Mouse (Mus musculus): ENCODE measurements at regions not wholly inside any gene's neighbourhood (a gene's known extent, or its start where the extent isn't known, plus 50 kb on each side); places are given as distances from the start of the nearest gene placed in this dataset.

- Histone ChIP-seq H3K36me3 (ENCODE audit: control insufficient read depth, insufficient read depth, low read length) (no peaks in the 10 kb centered on the region), H3K27ac (replicated peaks; ENCODE audit: low read depth, low read length) (no peak overlapping the region), H3K4me2 (replicated peaks; ENCODE audit: low read depth, low read length, severe bottlenecking) (no peak overlapping the region), H3K9ac (ENCODE audit: low read depth, low read length, severe bottlenecking) (no peak overlapping the region), H3K4me1 (ENCODE audit: control insufficient read depth, insufficient read depth, low read length) (peaks cover 19% of the 10 kb centered on the region), H3K27me3 (ENCODE audit: control insufficient read depth, insufficient read depth, low read length) (no peaks in the 10 kb centered on the region), H3K4me3 (replicated peaks; ENCODE audit: low read length) (no peak overlapping the region), H3K9me3 (ENCODE audit: control insufficient read depth, low read length) (no peaks in the 10 kb centered on the region)
- no peak for TF ChIP-seq POLR2A (IDR thresholded peaks at IDR 0.05; ENCODE audit: borderline replicate concordance, extremely low read depth, insufficient read depth, insufficient read length)
- 45% methylated on average over 2 of the region's 2 CpGs for WGBS
- DNase-seq (ENCODE audit: low spot score) = no peak
- no peak; the same call in 1 of the 2 replicates for ATAC-seq (ENCODE audit: low FRiP score, low read depth)
Measured at GRCm38 (mm10) chr2:117903705-117904104, 208.0 kb upstream of the Thbs1 start.

GRCm38 (mm10) chr2:117906509-117906908 lies 205.2 kb upstream of the Thbs1 start:
- Histone ChIP-seq H3K4me2 (replicated peaks; ENCODE audit: low read depth, low read length, severe bottlenecking) (no peak overlapping the region), H3K36me3 (ENCODE audit: control insufficient read depth, insufficient read depth, low read length) (no peaks in the 10 kb centered on the region), H3K27me3 (ENCODE audit: control insufficient read depth, insufficient read depth, low read length) (no peaks in the 10 kb centered on the region), H3K9me3 (ENCODE audit: control insufficient read depth, low read length) (no peaks in the 10 kb centered on the region), H3K27ac (replicated peaks; ENCODE audit: low read depth, low read length) (no peak overlapping the region), H3K4me1 (ENCODE audit: control insufficient read depth, insufficient read depth, low read length) (peaks cover 11% of the 10 kb centered on the region), H3K4me3 (replicated peaks; ENCODE audit: low read length) (no peak overlapping the region), H3K9ac (ENCODE audit: low read depth, low read length, severe bottlenecking) (no peak overlapping the region)
- DNase-seq (ENCODE audit: low spot score) (no peak), ATAC-seq (ENCODE audit: low FRiP score, low read depth) (no peak)
- TF ChIP-seq POLR2A (IDR thresholded peaks at IDR 0.05; ENCODE audit: borderline replicate concordance, extremely low read depth, insufficient read depth, insufficient read length) = no peak
- WGBS = 92% methylated on average over 2 of the region's 2 CpGs

GRCm38 (mm10) chr2:117910781-117911180 lies 200.9 kb upstream of the Thbs1 start:
- H3K9ac ChIP-seq (ENCODE audit: low read depth, low read length, severe bottlenecking) = no peak overlapping the region
- no peak overlapping the region for H3K4me3 ChIP-seq (replicated peaks; ENCODE audit: low read length)
- no peak overlapping the region for H3K4me2 ChIP-seq (replicated peaks; ENCODE audit: low read depth, low read length, severe bottlenecking)
- no peak for TF ChIP-seq POLR2A (IDR thresholded peaks at IDR 0.05; ENCODE audit: borderline replicate concordance, extremely low read depth, insufficient read depth, insufficient read length)
- no peaks in the 10 kb centered on the region for H3K27me3 ChIP-seq (ENCODE audit: control insufficient read depth, insufficient read depth, low read length)
- WGBS = 52% methylated on average over 1 of the region's 1 CpGs
- H3K4me1 ChIP-seq (ENCODE audit: control insufficient read depth, insufficient read depth, low read length) = no peaks in the 10 kb centered on the region
- H3K36me3 ChIP-seq (ENCODE audit: control insufficient read depth, insufficient read depth, low read length) = no peaks in the 10 kb centered on the region
- DNase-seq (ENCODE audit: low spot score) (no peak), ATAC-seq (ENCODE audit: low FRiP score, low read depth) (no peak)
- no peak overlapping the region for H3K27ac ChIP-seq (replicated peaks; ENCODE audit: low read depth, low read length)
- no peaks in the 10 kb centered on the region for H3K9me3 ChIP-seq (ENCODE audit: control insufficient read depth, low read length)

GRCm38 (mm10) chr2:117912722-117913121 lies 199.0 kb upstream of the Thbs1 start:
- H3K4me3 ChIP-seq (replicated peaks; ENCODE audit: low read length) = no peak overlapping the region
- no peak for TF ChIP-seq POLR2A (IDR thresholded peaks at IDR 0.05; ENCODE audit: borderline replicate concordance, extremely low read depth, insufficient read depth, insufficient read length)
- no peaks in the 10 kb centered on the region for H3K27me3 ChIP-seq (ENCODE audit: control insufficient read depth, insufficient read depth, low read length)
- no peak overlapping the region for H3K9ac ChIP-seq (ENCODE audit: low read depth, low read length, severe bottlenecking)
- no peaks in the 10 kb centered on the region for H3K4me1 ChIP-seq (ENCODE audit: control insufficient read depth, insufficient read depth, low read length)
- ATAC-seq (ENCODE audit: low FRiP score, low read depth) (no peak), DNase-seq (ENCODE audit: low spot score) (no peak)
- H3K27ac ChIP-seq (replicated peaks; ENCODE audit: low read depth, low read length) = no peak overlapping the region
- 64% methylated on average over 2 of the region's 2 CpGs for WGBS
- H3K36me3 ChIP-seq (ENCODE audit: control insufficient read depth, insufficient read depth, low read length) = no peaks in the 10 kb centered on the region
- H3K9me3 ChIP-seq (ENCODE audit: control insufficient read depth, low read length) = no peaks in the 10 kb centered on the region
- no peak overlapping the region for H3K4me2 ChIP-seq (replicated peaks; ENCODE audit: low read depth, low read length, severe bottlenecking)

- TF ChIP-seq POLR2A (IDR thresholded peaks at IDR 0.05; ENCODE audit: borderline replicate concordance, extremely low read depth, insufficient read depth, insufficient read length) = no peak
- WGBS = 92% methylated on average over 4 of the region's 4 CpGs
- no peaks in the 10 kb centered on the region for H3K4me1 ChIP-seq (ENCODE audit: control insufficient read depth, insufficient read depth, low read length)
- DNase-seq (ENCODE audit: low spot score) = no peak
- H3K27ac ChIP-seq (replicated peaks; ENCODE audit: low read depth, low read length) = no peak overlapping the region
- no peaks in the 10 kb centered on the region for H3K27me3 ChIP-seq (ENCODE audit: control insufficient read depth, insufficient read depth, low read length)
- H3K4me2 ChIP-seq (replicated peaks; ENCODE audit: low read depth, low read length, severe bottlenecking) = no peak overlapping the region
- ATAC-seq (ENCODE audit: low FRiP score, low read depth) = no peak
- no peak overlapping the region for H3K4me3 ChIP-seq (replicated peaks; ENCODE audit: low read length)
- H3K9me3 ChIP-seq (ENCODE audit: control insufficient read depth, low read length) = no peaks in the 10 kb centered on the region
- H3K36me3 ChIP-seq (ENCODE audit: control insufficient read depth, insufficient read depth, low read length) = no peaks in the 10 kb centered on the region
- no peak overlapping the region for H3K9ac ChIP-seq (ENCODE audit: low read depth, low read length, severe bottlenecking)
Measured at GRCm38 (mm10) chr2:117913846-117914245, 197.8 kb upstream of the Thbs1 start.

- Histone ChIP-seq H3K4me3 (replicated peaks; ENCODE audit: low read length) (no peak overlapping the region), H3K36me3 (ENCODE audit: control insufficient read depth, insufficient read depth, low read length) (no peaks in the 10 kb centered on the region), H3K9ac (ENCODE audit: low read depth, low read length, severe bottlenecking) (no peak overlapping the region), H3K4me2 (replicated peaks; ENCODE audit: low read depth, low read length, severe bottlenecking) (no peak overlapping the region), H3K4me1 (ENCODE audit: control insufficient read depth, insufficient read depth, low read length) (no peaks in the 10 kb centered on the region), H3K9me3 (ENCODE audit: control insufficient read depth, low read length) (no peaks in the 10 kb centered on the region), H3K27ac (replicated peaks; ENCODE audit: low read depth, low read length) (no peak overlapping the region), H3K27me3 (ENCODE audit: control insufficient read depth, insufficient read depth, low read length) (no peaks in the 10 kb centered on the region)
- DNase-seq (ENCODE audit: low spot score) (no peak), ATAC-seq (ENCODE audit: low FRiP score, low read depth) (no peak)
- no peak for TF ChIP-seq POLR2A (IDR thresholded peaks at IDR 0.05; ENCODE audit: borderline replicate concordance, extremely low read depth, insufficient read depth, insufficient read length)
- WGBS = 91% methylated on average over 2 of the region's 2 CpGs
Measured at GRCm38 (mm10) chr2:117915821-117916220, 195.9 kb upstream of the Thbs1 start.
